Mouse (Mus musculus) liver, embryonic 14.5 days (tissue): Measurements from ENCODE around the gene Mrps35. TPM values are rescaled to one million over a fixed set of nuclear protein-coding genes. Genes with fewer than 3 reads are reported as not detected.

Experiments
- ATAC-seq: fragments of 200-750 bp; cut with Nextera tagmentation; 2 replicates; pipeline ENCODE4 v1.8.0; 2017; ENCODE audit warnings: moderate number of reproducible peaks, mild to moderate bottlenecking, moderate library complexity; ENCODE audit not compliant: insufficient read depth
- DNase-seq, 3 experiments: peaks; one replicate each; pipeline ENCODE4 v3.0.0-alpha.2; 2012 to 2013; ENCODE audit warnings: low read depth in 3 of 3, low spot score in 3 of 3
- H3K27ac ChIP-seq: fragments of 300-500 bp; sonication (generic); 2 replicates; pipeline ENCODE4 v1.5.1; 2014; ENCODE audit warnings: moderate library complexity, mild to moderate bottlenecking, control low read depth, inconsistent platforms
- H3K27me3 ChIP-seq: fragments of 300-500 bp; sonication (generic); 2 replicates; pipeline ENCODE4 v1.6.1; 2014; ENCODE audit warnings: mild to moderate bottlenecking, low read length, moderate library complexity; ENCODE audit not compliant: control insufficient read depth, insufficient read depth
- H3K36me3 ChIP-seq: fragments of 300-500 bp; sonication (generic); replicated peaks from 2 replicates; pipeline ENCODE4 v1.6.1; 2014; ENCODE audit warnings: low read depth; ENCODE audit not compliant: control insufficient read depth, insufficient read depth
- H3K4me1 ChIP-seq, 2 experiments: fragments of 200-500 bp in 1 of 2; fragments of 300-500 bp in 1 of 2; sonication (generic) in 1 of 2; replicated peaks; 2 replicates each; pipeline ENCODE4 v1.6.1; 2012 to 2014; ENCODE audit warnings: antibody characterized with exemption in 1 of 2, inconsistent platforms in 1 of 2, low read length in 1 of 2; ENCODE audit not compliant: control insufficient read depth in 2 of 2, insufficient read depth in 2 of 2
- H3K4me2 ChIP-seq: fragments of 300-500 bp; sonication (generic); 2 replicates; pipeline ENCODE4 v1.6.1; 2014; ENCODE audit warnings: low read depth, mild to moderate bottlenecking, control low read depth, moderate library complexity
- H3K4me3 ChIP-seq, 2 experiments: fragments of 200-500 bp in 1 of 2; fragments of 300-500 bp in 1 of 2; sonication (generic) in 1 of 2; 2 replicates each; pipeline ENCODE4 v1.5.1; 2012 to 2014; ENCODE audit warnings: low read depth in 2 of 2, low read length in 2 of 2, mild to moderate bottlenecking in 2 of 2, control low read depth in 1 of 2, inconsistent platforms in 1 of 2, moderate library complexity in 1 of 2; ENCODE audit not compliant: insufficient read depth in 1 of 2
- H3K9ac ChIP-seq: fragments of 300-500 bp; sonication (generic); replicated peaks from 2 replicates; pipeline ENCODE4 v1.6.1; 2014; ENCODE audit warnings: mild to moderate bottlenecking, control low read depth, moderate library complexity
- H3K9me3 ChIP-seq: fragments of 300-500 bp; sonication (generic); 2 replicates; pipeline ENCODE4 v1.6.1; 2016; ENCODE audit warnings: low read length, mixed read lengths; ENCODE audit not compliant: control insufficient read depth
- CTCF ChIP-seq: IDR thresholded peaks from 2 replicates; pipeline ENCODE4 v1.5.1; 2016; ENCODE audit warnings: antibody characterized with exemption, low read depth, control low read depth
- EP300 ChIP-seq: IDR thresholded peaks from 2 replicates; pipeline ENCODE4 v1.6.1; 2016; ENCODE audit warnings: antibody characterized with exemption, low read depth
- WGBS: fragments of 180-500 bp; shearing (Covaris S2); extraction: QIAGEN DNeasy Blood & Tissue Kit; methylation state at CpG from one replicate; pipeline ENCODE4 v1.1.7; 2014; ENCODE audit not compliant: insufficient replicate concordance; 5-methylcytosine and 5-hydroxymethylcytosine counted together
- polyA plus RNA-seq, 2 experiments: library from polyadenylated mRNA; depleted of rRNA in 1 of 2; stranded (reverse) in 1 of 2; unstranded in 1 of 2; fragments of >200 nt; fragmentation: Nextera tagmentation in 1 of 2; extraction: Ambion mirVana in 1 of 2; gene quantifications; 2 replicates each; pipeline versions ENCODE4 v1.2.1 to v1.2.3; 2012 to 2014

Gene Mrps35
- polyA plus RNA-seq, 2 experiments: 20.1 to 60.9 TPM

DNA sequence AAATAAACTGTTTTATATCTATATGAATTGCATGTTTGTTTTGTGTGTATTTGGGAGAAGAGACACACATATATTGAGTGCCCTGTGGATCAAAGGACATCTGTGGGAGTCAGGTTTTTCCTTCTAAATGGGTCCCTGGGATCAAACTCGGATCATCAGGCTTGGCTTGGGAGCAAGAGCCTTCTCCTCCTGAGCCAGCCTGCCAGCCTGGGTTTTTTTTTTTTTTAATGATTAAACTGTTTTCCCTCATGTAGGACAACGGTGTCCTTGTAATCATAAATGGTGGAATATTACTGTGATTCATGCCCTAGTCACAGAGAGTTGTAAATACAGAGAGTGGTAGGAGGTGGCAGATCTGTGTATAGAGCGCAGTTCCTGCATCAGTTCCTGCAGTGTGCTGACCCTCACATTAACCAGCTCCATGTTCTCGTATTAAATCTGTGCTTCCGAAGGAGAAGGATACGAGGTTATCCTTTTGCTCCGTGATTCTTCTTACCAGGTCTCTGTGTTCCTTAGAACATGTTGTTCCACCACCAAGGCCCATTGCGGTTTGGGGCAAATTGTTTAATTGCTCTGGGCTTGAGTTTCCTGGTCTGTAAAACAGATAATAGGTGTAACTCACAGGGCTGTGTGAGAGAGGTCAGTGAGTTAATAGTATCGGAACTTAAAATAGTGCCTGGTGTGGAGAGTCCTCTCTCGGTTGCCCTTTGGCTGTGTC is 21.8 kb downstream of the Mrps35 start:
- no peak overlapping the region for H3K4me2 ChIP-seq
- no peaks in the 10 kb centered on the region for H3K9me3 ChIP-seq
- H3K4me3 ChIP-seq: no peak overlapping the region
- no peak overlapping the region for H3K9ac ChIP-seq
- no peak overlapping the region for H3K27ac ChIP-seq
- H3K36me3 ChIP-seq: peaks cover 7% of the 10 kb centered on the region
- no peak for ATAC-seq
- no peaks in the 10 kb centered on the region for H3K27me3 ChIP-seq
- H3K4me1 ChIP-seq: no peaks in the 10 kb centered on the region
- no peak for TF ChIP-seq EP300
- TF ChIP-seq CTCF: no peak
- DNase-seq: no peak
- WGBS: 88% methylated on average over 10 of the region's 10 CpGs

DNA sequence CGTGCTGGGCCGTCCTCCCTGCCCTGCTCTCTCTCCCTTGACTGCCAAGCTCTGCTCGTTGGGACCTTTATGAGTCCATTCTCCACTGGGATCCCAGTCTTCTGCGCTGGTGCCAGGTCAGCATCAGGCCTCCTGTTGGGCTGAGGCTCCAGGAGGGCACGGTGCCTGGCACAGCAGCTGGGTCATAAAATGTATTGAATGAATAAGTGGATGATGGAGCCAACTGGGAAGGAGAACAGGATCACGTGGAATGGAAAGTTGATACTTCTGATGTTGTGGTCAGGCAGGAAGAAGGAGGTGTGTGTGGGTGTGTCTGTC is 22.3 kb downstream of the Mrps35 start:
- no peak overlapping the region for H3K27ac ChIP-seq
- H3K27me3 ChIP-seq: no peaks in the 10 kb centered on the region
- no peak overlapping the region for H3K4me2 ChIP-seq
- TF ChIP-seq EP300: no peak
- H3K9ac ChIP-seq: no peak overlapping the region
- peaks cover 7% of the 10 kb centered on the region for H3K36me3 ChIP-seq
- H3K9me3 ChIP-seq: no peaks in the 10 kb centered on the region
- ATAC-seq (no peak), DNase-seq (no peak)
- H3K4me3 ChIP-seq: no peak overlapping the region
- WGBS: 87% methylated on average over 6 of the region's 6 CpGs
- no peaks in the 10 kb centered on the region for H3K4me1 ChIP-seq

DNA sequence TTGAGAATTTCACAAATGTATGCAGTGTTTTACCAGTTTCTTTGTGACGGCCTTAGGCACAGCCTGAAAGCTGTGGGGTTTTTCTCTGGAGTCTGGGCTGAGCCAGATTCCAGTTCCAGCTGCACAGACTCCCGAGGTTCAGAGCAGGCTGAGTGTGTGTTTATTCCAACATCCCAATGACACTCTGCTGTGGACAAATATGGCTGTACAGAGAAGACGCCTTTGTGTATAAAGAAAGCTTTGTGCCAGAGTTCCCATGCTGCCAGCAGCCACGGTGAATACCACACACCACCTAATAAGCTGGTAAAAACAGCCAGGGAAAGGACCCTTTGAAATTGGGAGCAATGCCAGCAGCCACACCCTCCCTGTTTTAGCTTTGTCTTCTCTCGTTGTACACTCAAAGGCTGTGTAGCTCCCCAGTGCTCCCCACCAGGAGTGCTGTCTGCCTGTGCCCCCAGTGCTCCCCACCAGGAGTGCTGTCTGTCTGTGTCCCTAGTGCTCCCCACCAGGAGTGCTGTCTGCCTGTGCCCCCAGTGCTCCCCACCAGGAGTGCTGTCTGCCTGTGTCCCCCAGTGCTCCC is 33.3 kb downstream of the Mrps35 start:
- ATAC-seq (no peak), DNase-seq (no peak)
- no peak overlapping the region for H3K9ac ChIP-seq
- 69% methylated on average over 5 of the region's 5 CpGs for WGBS
- H3K4me2 ChIP-seq: no peak overlapping the region
- H3K36me3 ChIP-seq: peaks cover 5% of the 10 kb centered on the region; the same call in 1 of the 2 replicates
- TF ChIP-seq CTCF (no peak), EP300 (no peak)
- H3K27me3 ChIP-seq: no peaks in the 10 kb centered on the region
- no peak overlapping the region for H3K27ac ChIP-seq
- no peak overlapping the region for H3K4me3 ChIP-seq
- no peaks in the 10 kb centered on the region for H3K4me1 ChIP-seq
- no peaks in the 10 kb centered on the region for H3K9me3 ChIP-seq

DNA sequence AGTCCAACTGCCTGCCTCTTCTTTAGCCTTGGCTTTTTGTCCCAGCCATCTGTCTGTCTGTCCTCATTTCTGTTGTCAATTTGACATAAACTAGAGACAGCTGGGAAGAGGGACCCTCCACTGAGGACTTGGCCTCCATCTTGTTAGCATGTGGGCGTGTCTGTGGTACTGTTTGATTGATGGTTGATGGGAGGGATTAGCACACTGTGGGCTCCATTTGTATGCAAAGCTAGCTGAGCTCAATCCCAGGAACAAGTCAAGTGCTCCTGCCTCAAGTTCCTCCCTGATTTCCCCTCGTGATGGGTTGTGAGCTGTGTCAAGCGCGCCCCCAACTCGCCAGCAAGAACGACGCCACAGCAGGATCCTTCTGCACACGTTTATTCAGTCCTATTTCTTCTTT is 34.3 kb downstream of the Mrps35 start:
- Histone ChIP-seq H3K27ac (no peak overlapping the region), H3K9ac (no peak overlapping the region), H3K36me3 (no peaks in the 10 kb centered on the region), H3K4me2 (no peak overlapping the region), H3K27me3 (no peaks in the 10 kb centered on the region), H3K9me3 (no peaks in the 10 kb centered on the region), H3K4me3 (no peak overlapping the region), H3K4me1 (no peaks in the 10 kb centered on the region)
- WGBS: 80% methylated on average over 8 of the region's 8 CpGs
- no peak for ATAC-seq
- no peak for DNase-seq
- TF ChIP-seq CTCF (no peak), EP300 (no peak)

DNA sequence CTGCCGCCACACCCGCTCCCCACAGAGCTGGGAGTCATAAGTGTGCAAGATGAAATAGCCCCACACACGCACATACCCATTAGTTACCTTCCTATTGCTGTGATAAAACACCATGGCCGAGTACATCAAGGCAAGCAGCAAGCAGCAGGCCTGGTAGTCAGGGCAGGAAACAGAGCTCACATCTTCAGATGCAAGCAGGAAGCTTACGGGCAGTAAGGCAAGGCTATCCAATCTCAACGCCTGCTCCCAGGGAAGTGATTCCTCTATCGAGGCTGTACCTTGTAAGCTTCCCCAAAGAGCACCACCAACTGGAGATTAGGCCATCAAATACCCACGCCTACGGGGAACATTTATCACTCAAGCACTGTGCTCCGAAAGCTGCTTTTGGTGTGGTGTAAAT is 37.4 kb downstream of the Mrps35 start:
- Histone ChIP-seq H3K27me3 (no peaks in the 10 kb centered on the region), H3K36me3 (no peaks in the 10 kb centered on the region), H3K9me3 (no peaks in the 10 kb centered on the region), H3K27ac (no peak overlapping the region), H3K9ac (no peak overlapping the region), H3K4me3 (no peak overlapping the region), H3K4me1 (no peaks in the 10 kb centered on the region), H3K4me2 (no peak overlapping the region)
- DNase-seq (no peak), ATAC-seq (no peak)
- TF ChIP-seq EP300 (no peak), CTCF (no peak)
- 70% methylated on average over 10 of the region's 10 CpGs for WGBS
